Mouse (Mus musculus) forebrain, embryonic 13.5 days (tissue): Measurements from ENCODE around the gene Cmya5. TPM values are rescaled to one million over a fixed set of nuclear protein-coding genes. Genes with fewer than 3 reads are reported as not detected.
"Not testable (repeated sequence)": the region's sequence is repeated elsewhere in the genome, so short reads cannot be mapped to it uniquely, and the experiment has no call there.

ENCODE experiments used
- ATAC-seq: fragments of 200-750 bp; cut with Nextera tagmentation; 2 replicates; pipeline ENCODE4 v1.8.0; 2017
- H3K27ac ChIP-seq: fragments of 300-500 bp; sonication (generic); 2 replicates; pipeline ENCODE4 v1.5.1; 2015; ENCODE audit warnings: inconsistent platforms, mild to moderate bottlenecking, moderate library complexity
- H3K27me3 ChIP-seq: fragments of 300-500 bp; sonication (generic); 2 replicates; pipeline ENCODE4 v1.6.1; 2015; ENCODE audit warnings: mild to moderate bottlenecking, inconsistent platforms
- H3K36me3 ChIP-seq: fragments of 300-500 bp; sonication (generic); 2 replicates; pipeline ENCODE4 v1.6.1; 2015; ENCODE audit warnings: mild to moderate bottlenecking, inconsistent platforms; ENCODE audit not compliant: poor library complexity, severe bottlenecking
- H3K4me1 ChIP-seq: fragments of 300-500 bp; sonication (generic); 2 replicates; pipeline ENCODE4 v1.6.1; 2015; ENCODE audit warnings: inconsistent platforms
- H3K4me2 ChIP-seq: fragments of 300-500 bp; sonication (generic); 2 replicates; pipeline ENCODE4 v1.6.1; 2015; ENCODE audit warnings: inconsistent platforms, mild to moderate bottlenecking, moderate library complexity
- H3K4me3 ChIP-seq: fragments of 300-500 bp; sonication (generic); 2 replicates; pipeline ENCODE4 v1.5.1; 2015; ENCODE audit warnings: mild to moderate bottlenecking, inconsistent platforms
- H3K9ac ChIP-seq: fragments of 300-500 bp; sonication (generic); 2 replicates; pipeline ENCODE4 v1.6.1; 2015; ENCODE audit warnings: mild to moderate bottlenecking, inconsistent platforms
- H3K9me3 ChIP-seq: fragments of 300-500 bp; sonication (generic); replicated peaks from 2 replicates; pipeline ENCODE4 v1.6.1; 2016; ENCODE audit warnings: inconsistent platforms
- WGBS: fragments of 180-500 bp; shearing (Covaris S2); methylation state at CpG from one replicate; pipeline ENCODE4 v1.1.7; 2015; 5-methylcytosine and 5-hydroxymethylcytosine counted together
- polyA plus RNA-seq: library from polyadenylated mRNA; unstranded; fragments of >200 nt; fragmentation: Nextera tagmentation; extraction: Ambion mirVana; gene quantifications from 2 replicates; pipeline ENCODE4 v1.2.1, GENCODE M21; 2015

Cmya5 gene
- polyA plus RNA-seq, 1 experiment from 2014 or later: 0.04 TPM

GRCm38 (mm10) chr13:93082324-93082723 lies 62.2 kb downstream of the Cmya5 start:
- not testable (repeated sequence) for H3K27me3 ChIP-seq, H3K4me2 ChIP-seq, ATAC-seq, H3K36me3 ChIP-seq, H3K4me1 ChIP-seq, H3K9me3 ChIP-seq, H3K9ac ChIP-seq, H3K4me3 ChIP-seq, H3K27ac ChIP-seq
- 73% methylated on average over 1 of the region's 1 CpGs for WGBS

- Histone ChIP-seq H3K4me1 (no peaks in the 10 kb centered on the region), H3K9me3 (0 out of 2 replicates have a peak, but pooled peaks cover 7% of the 10 kb centered on the region), H3K9ac (no peak overlapping the region), H3K27ac (no peak overlapping the region), H3K36me3 (no peaks in the 10 kb centered on the region), H3K27me3 (no peaks in the 10 kb centered on the region), H3K4me3 (no peak overlapping the region), H3K4me2 (no peak overlapping the region)
- ATAC-seq: no peak
- 95% methylated on average over 2 of the region's 2 CpGs for WGBS
These were observed 63.7 kb downstream of the Cmya5 start for GRCm38 (mm10) chr13:93080859-93081258.

GRCm38 (mm10) chr13:93074147-93074641 lies 70.3 kb downstream of the Cmya5 start:
- Histone ChIP-seq H3K27ac (peak overlapping the region; percentile 76), H3K9ac (no peak overlapping the region), H3K4me2 (peak overlapping the region; percentile 42)

DNA sequence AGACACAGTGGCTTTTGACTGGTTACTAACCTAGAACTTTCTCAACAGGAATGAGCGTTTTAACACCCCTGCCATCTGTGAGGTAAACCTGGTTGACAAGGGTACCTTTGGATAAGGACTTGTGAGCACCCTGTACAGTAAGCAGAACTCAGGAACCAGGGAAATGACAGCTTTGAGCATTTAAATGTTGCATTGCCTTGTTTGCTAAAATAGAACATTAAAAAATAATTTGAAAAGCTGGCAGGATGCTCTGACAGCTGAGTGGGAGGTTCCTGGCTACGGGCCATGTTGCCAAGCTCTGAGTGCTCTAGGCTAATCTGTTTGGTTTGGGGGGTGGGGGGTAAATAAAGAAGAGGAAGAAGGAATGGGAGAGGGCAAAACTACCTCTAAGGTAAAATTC lies 70.9 kb downstream of the Cmya5 start:
- peak; percentile 78 for ATAC-seq
- 38% methylated on average over 2 of the region's 2 CpGs for WGBS
- H3K4me2 ChIP-seq: peak overlapping the region; percentile 42

More at GRCm38 (mm10) chr13:93074147-93074641, 70.3 kb downstream of the Cmya5 start:
- ATAC-seq: peak; percentile 54
- H3K4me1 ChIP-seq: peaks cover 33% of the 10 kb centered on the region
- no peak overlapping the region for H3K4me3 ChIP-seq
- H3K36me3 ChIP-seq: no peaks in the 10 kb centered on the region
- 62% methylated on average over 17 of the region's 17 CpGs for WGBS
- 0 out of 2 replicates have a peak, but pooled peaks cover 7% of the 10 kb centered on the region for H3K9me3 ChIP-seq
- H3K27me3 ChIP-seq: no peaks in the 10 kb centered on the region

GRCm38 (mm10) chr13:93072871-93073411 lies 71.6 kb downstream of the Cmya5 start:
- H3K4me2 ChIP-seq: peak overlapping the region; percentile 42
- 10% methylated on average over 15 of the region's 15 CpGs for WGBS
- peak; percentile 72 for ATAC-seq
- H3K9ac ChIP-seq: peak overlapping the region; percentile 45
- H3K9me3 ChIP-seq: 0 out of 2 replicates have a peak, but pooled peaks cover 7% of the 10 kb centered on the region
- H3K36me3 ChIP-seq: no peaks in the 10 kb centered on the region
- no peak overlapping the region for H3K4me3 ChIP-seq
- H3K4me1 ChIP-seq: peaks cover 34% of the 10 kb centered on the region
- H3K27ac ChIP-seq: peak overlapping the region; percentile 90
- no peaks in the 10 kb centered on the region for H3K27me3 ChIP-seq

More for the DNA sequence above, 70.9 kb downstream of the Cmya5 start:
- Histone ChIP-seq H3K9me3 (0 out of 2 replicates have a peak, but pooled peaks cover 7% of the 10 kb centered on the region), H3K27me3 (no peaks in the 10 kb centered on the region), H3K36me3 (no peaks in the 10 kb centered on the region), H3K4me3 (no peak overlapping the region), H3K27ac (peak overlapping the region; percentile 90), H3K4me1 (peaks cover 34% of the 10 kb centered on the region), H3K9ac (no peak overlapping the region)

- Histone ChIP-seq H3K4me2 (no peak overlapping the region), H3K27me3 (no peaks in the 10 kb centered on the region), H3K9me3 (no peaks in the 10 kb centered on the region), H3K27ac (no peak overlapping the region), H3K36me3 (no peaks in the 10 kb centered on the region), H3K4me1 (peaks cover 34% of the 10 kb centered on the region), H3K4me3 (no peak overlapping the region), H3K9ac (no peak overlapping the region)
- 28% methylated on average over 8 of the region's 8 CpGs for WGBS
- ATAC-seq: no peak
These were observed 74.1 kb downstream of the Cmya5 start for GRCm38 (mm10) chr13:93070406-93070805.

DNA sequence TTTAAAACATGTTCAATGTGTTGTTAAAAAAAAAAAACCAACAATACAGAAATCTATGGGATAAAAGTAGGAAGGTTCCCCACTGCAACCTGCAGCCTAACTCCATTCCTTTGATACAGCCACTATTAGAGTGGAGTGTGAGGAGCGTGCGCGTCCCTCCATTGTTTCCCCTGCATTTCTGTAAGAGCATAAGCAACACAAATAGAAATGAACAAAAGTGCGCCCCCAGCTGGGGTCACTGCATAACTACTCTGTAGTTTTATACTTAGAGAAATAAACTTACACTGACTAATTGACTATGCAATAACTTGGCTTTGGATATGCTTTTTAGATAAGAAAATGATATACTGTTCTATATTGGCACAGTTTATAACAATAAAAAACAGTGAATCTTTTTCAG lies 75.0 kb downstream of the Cmya5 start:
- no peak overlapping the region for H3K4me3 ChIP-seq
- peaks cover 29% of the 10 kb centered on the region for H3K4me1 ChIP-seq
- 41% methylated on average over 4 of the region's 4 CpGs for WGBS
- H3K27me3 ChIP-seq: no peaks in the 10 kb centered on the region
- no peak overlapping the region for H3K27ac ChIP-seq
- no peak for ATAC-seq
- no peak overlapping the region for H3K9ac ChIP-seq
- no peak overlapping the region for H3K4me2 ChIP-seq
- H3K36me3 ChIP-seq: no peaks in the 10 kb centered on the region
- no peaks in the 10 kb centered on the region for H3K9me3 ChIP-seq

- H3K27me3 ChIP-seq: no peaks in the 10 kb centered on the region
- WGBS: 90% methylated on average over 6 of the region's 6 CpGs
- no peak overlapping the region for H3K4me3 ChIP-seq
- no peak overlapping the region for H3K9ac ChIP-seq
- no peak for ATAC-seq
- peaks cover 19% of the 10 kb centered on the region for H3K4me1 ChIP-seq
- no peak overlapping the region for H3K27ac ChIP-seq
- H3K4me2 ChIP-seq: no peak overlapping the region
- no peaks in the 10 kb centered on the region for H3K36me3 ChIP-seq
- no peaks in the 10 kb centered on the region for H3K9me3 ChIP-seq
These were observed 76.2 kb downstream of the Cmya5 start for GRCm38 (mm10) chr13:93068353-93068752.

DNA sequence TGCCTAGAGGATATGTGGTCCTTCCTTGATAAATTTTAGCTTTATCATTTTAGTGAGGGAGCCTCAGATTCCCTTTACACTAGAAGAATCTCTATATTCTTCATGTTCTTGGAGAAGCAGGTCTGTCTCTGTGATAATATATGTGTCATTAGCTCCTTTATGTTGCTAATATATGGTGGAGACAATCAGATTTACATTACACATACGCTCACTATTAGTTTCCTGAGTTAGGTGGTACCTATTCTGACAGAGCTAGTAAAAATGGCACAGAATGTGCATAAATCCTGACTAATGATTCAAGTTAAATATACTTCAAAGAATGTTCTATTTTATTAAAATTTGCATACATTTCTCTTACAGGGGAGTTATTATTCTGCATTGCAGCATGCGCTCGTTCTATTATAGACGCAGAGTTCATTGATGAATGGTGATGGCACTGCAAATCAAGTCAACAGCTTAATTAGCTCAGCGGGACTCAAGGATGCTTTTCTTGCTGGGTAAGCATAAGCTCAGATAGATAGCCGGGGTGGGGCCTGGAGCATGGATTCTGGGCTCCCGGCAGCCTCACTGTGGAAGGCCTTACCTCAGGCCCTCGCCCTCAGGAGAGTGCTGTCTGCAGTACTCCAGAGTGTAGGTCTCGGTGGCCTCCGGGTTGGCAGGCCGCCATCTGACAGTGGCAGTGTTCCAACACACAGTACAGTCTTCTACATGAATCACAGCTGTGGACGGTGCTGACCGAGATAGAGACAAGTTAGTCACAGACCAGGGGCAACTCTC lies 81.5 kb downstream of the Cmya5 start:
- Histone ChIP-seq H3K4me3 (no peak overlapping the region), H3K9me3 (no peaks in the 10 kb centered on the region), H3K27me3 (no peaks in the 10 kb centered on the region), H3K36me3 (no peaks in the 10 kb centered on the region), H3K4me1 (peaks cover 5% of the 10 kb centered on the region; the same call in 1 of the 2 replicates), H3K4me2 (no peak overlapping the region), H3K9ac (no peak overlapping the region), H3K27ac (no peak overlapping the region)
- WGBS: 47% methylated on average over 13 of the region's 13 CpGs
- ATAC-seq: peak; percentile 78; the same call in 1 of the 2 replicates

DNA sequence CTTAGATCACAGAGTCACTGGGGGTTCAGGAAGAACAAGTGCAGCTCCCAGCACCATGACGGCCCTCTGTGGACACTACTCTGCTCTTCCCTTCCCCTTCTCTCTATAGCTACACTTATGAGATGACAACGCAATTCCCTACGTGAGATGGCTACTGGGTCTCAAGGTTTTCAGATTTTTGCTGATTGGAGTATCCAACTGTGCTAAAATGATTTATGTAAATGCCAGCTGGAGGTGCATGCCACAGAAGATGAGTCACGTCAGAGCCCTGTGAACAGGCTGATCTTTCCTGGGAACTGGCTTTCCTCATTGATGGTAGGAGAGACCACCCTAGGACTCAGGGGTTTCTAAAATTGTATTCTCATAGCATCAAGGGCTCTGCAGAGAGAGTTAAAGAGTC lies 83.2 kb downstream of the Cmya5 start:
- no peaks in the 10 kb centered on the region for H3K9me3 ChIP-seq
- H3K27ac ChIP-seq: no peak overlapping the region
- ATAC-seq: no peak
- WGBS: 85% methylated on average over 4 of the region's 4 CpGs
- H3K9ac ChIP-seq: no peak overlapping the region
- no peaks in the 10 kb centered on the region for H3K36me3 ChIP-seq
- no peak overlapping the region for H3K4me3 ChIP-seq
- no peak overlapping the region for H3K4me2 ChIP-seq
- H3K4me1 ChIP-seq: peaks cover 5% of the 10 kb centered on the region; the same call in 1 of the 2 replicates
- H3K27me3 ChIP-seq: no peaks in the 10 kb centered on the region

DNA sequence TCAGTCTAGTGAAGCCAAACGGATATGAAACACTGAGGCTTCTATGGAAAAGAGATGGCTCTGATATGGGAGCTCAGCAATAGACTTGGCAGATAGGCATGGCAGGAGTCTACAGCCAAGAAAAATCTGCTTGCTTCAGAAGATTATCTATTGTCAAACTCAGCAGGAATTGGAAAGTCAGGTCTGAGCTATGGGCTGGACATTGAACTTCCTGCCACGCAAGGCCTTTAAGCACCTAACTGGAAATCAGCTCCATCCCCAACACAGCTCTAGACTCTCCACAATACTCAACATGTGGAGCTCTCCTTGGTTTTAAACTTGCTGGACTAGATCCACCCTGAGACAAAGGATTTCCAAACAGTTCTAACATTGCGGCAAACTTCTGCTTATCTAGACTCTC lies 84.1 kb downstream of the Cmya5 start:
- Histone ChIP-seq H3K27me3 (no peaks in the 10 kb centered on the region), H3K9me3 (no peaks in the 10 kb centered on the region), H3K4me1 (peaks cover 5% of the 10 kb centered on the region; the same call in 1 of the 2 replicates), H3K27ac (no peak overlapping the region), H3K4me2 (no peak overlapping the region), H3K36me3 (no peaks in the 10 kb centered on the region), H3K4me3 (no peak overlapping the region), H3K9ac (no peak overlapping the region)
- ATAC-seq: no peak
- WGBS: 89% methylated on average over 3 of the region's 3 CpGs

GRCm38 (mm10) chr13:93058551-93059011 lies 85.9 kb downstream of the Cmya5 start:
- ATAC-seq: no peak
- 82% methylated on average over 5 of the region's 5 CpGs for WGBS
- peaks cover 5% of the 10 kb centered on the region; the same call in 1 of the 2 replicates for H3K4me1 ChIP-seq
- no peak overlapping the region for H3K9ac ChIP-seq
- no peaks in the 10 kb centered on the region for H3K36me3 ChIP-seq
- no peak overlapping the region for H3K27ac ChIP-seq
- H3K9me3 ChIP-seq: no peaks in the 10 kb centered on the region
- no peak overlapping the region for H3K4me3 ChIP-seq
- H3K4me2 ChIP-seq: no peak overlapping the region
- no peaks in the 10 kb centered on the region for H3K27me3 ChIP-seq
